24 mouse cellular contexts compared by ENCODE assay signal in genomic region chr14:93895131-93895530, GRCm38 (mm10). TPM values are rescaled to one million over a fixed set of nuclear protein-coding genes. Genes with fewer than 3 reads are reported as not detected.
DNase-seq lines count a peak whose midpoint lies in the region; ATAC-seq lines count a peak whose summit lies in the region.
"Had no signal": no experiment of that assay in that cellular context is flagged by ENCODE, and none has a peak within 500 bp of the region (broad histone marks: within the 10 kb centered on the region; RNA-seq: fewer than 3 reads in every experiment).

No protein-coding gene starts in this region.

- ATAC-seq in frontal cortex, adult (ENCODE audit: low TSS enrichment), result peak; percentile 41
- ATAC-seq: activated CD4-positive, CD25-positive, alpha-beta regulatory T cell, adult 4 months; CD4-positive, CD25-positive, alpha-beta regulatory T cell, adult 4 months; forebrain, embryonic 14.5 days; forebrain, embryonic 16.5 days; Patski had no signal

- no peak for DNase-seq in frontal cortex, adult 2 months (ENCODE audit: extremely low spot score in 1 of 2, low spot score in 1 of 2)
- DNase-seq in right cerebral cortex, adult 18-20 months, result peak; percentile 32
- no peak for DNase-seq in right cerebral cortex, postnatal 4 days
- peak; percentile 73 for DNase-seq in brain, adult 2 months (ENCODE audit: low read depth, low spot score)
- DNase-seq in ovary, postnatal 36 days (ENCODE audit: low spot score), result no peak
- DNase-seq: adrenal gland, adult 8-10 months; adrenal gland, postnatal 14 days; adrenal gland, postnatal 36 days; B cell, adult 2 months; cerebellum, adult 11 months; cerebellum, adult 18-20 months; cerebellum, adult 8-10 months; cerebellum, adult 9-11 months; cerebellum, postnatal 14 days; cerebellum, postnatal 36 days; embryo, embryonic 11 days had no signal

RNA-seq across cellular contexts. Expression of gene Pcdh9, which starts 4.7 kb away (rescaled TPM):
- polyA plus RNA-seq in frontal cortex, adult 2 months (2012; rRNA removed), result 34.0 and 34.5 TPM in 2 replicates
- polyA plus RNA-seq: activated CD4-positive, CD25-positive, alpha-beta regulatory T cell, adult 4 months; CD4-positive, CD25-positive, alpha-beta regulatory T cell, adult 4 months; erythroblast, embryonic 14.5 days; G1E; Patski had no signal

Comparison
In these comparisons a context has a peak if more than half of its experiments do, and no peak if none do; other contexts are left out.
1. DNase-seq: peak in right cerebral cortex, adult 18-20 months (single experiment) and brain, adult 2 months (single experiment); none in frontal cortex, adult 2 months (0 of 2), right cerebral cortex, postnatal 4 days (single experiment) and ovary, postnatal 36 days (single experiment).